Mouse (Mus musculus) stomach, postnatal 0 days (tissue): ENCODE measurements around the gene Slc25a12. TPM values are rescaled to one million over a fixed set of nuclear protein-coding genes. Genes with fewer than 3 reads are reported as not detected.

Experiments
- ATAC-seq: fragments of 200-750 bp; cut with Nextera tagmentation; 2 replicates; pipeline ENCODE4 v1.8.0; 2017; ENCODE audit not compliant: low FRiP score, low TSS enrichment
- DNase-seq: peaks from one replicate; pipeline ENCODE4 v3.0.0-alpha.2; 2016; ENCODE audit warnings: low spot score
- H3K27ac ChIP-seq: fragments of 300-500 bp; sonication (generic); replicated peaks from 2 replicates; pipeline ENCODE4 v1.5.1; 2014; ENCODE audit warnings: mild to moderate bottlenecking, control low read depth
- H3K27me3 ChIP-seq: fragments of 300-500 bp; sonication (generic); 2 replicates; pipeline ENCODE4 v1.6.1; 2014; ENCODE audit warnings: low read length; ENCODE audit not compliant: control insufficient read depth, insufficient read depth
- H3K36me3 ChIP-seq: fragments of 300-500 bp; sonication (generic); 2 replicates; pipeline ENCODE4 v1.6.1; 2014; ENCODE audit warnings: low read length, mixed read lengths; ENCODE audit not compliant: control insufficient read depth, insufficient read depth
- H3K4me1 ChIP-seq: fragments of 300-500 bp; sonication (generic); replicated peaks from 2 replicates; pipeline ENCODE4 v1.6.1; 2014; ENCODE audit warnings: antibody characterized with exemption; ENCODE audit not compliant: control insufficient read depth, insufficient read depth
- H3K4me2 ChIP-seq: fragments of 300-500 bp; sonication (generic); replicated peaks from 2 replicates; pipeline ENCODE4 v1.6.1; 2014; ENCODE audit warnings: low read depth, mild to moderate bottlenecking, control low read depth, moderate library complexity
- H3K4me3 ChIP-seq: fragments of 300-500 bp; sonication (generic); 2 replicates; pipeline ENCODE4 v1.5.1; 2014; ENCODE audit warnings: low read depth, low read length, control low read depth
- H3K9ac ChIP-seq: fragments of 300-500 bp; sonication (generic); 2 replicates; pipeline ENCODE4 v1.6.1; 2014; ENCODE audit warnings: mild to moderate bottlenecking, low read length, control low read depth, mixed read lengths
- H3K9me3 ChIP-seq: fragments of 300-500 bp; sonication (generic); 2 replicates; pipeline ENCODE4 v1.6.1; 2016; ENCODE audit warnings: low read length; ENCODE audit not compliant: control insufficient read depth
- CTCF ChIP-seq: IDR thresholded peaks from 2 replicates; pipeline ENCODE4 v1.5.1; 2016; ENCODE audit warnings: antibody characterized with exemption, low read depth, mild to moderate bottlenecking, moderate library complexity
- EP300 ChIP-seq: optimal IDR thresholded peaks from 2 replicates; pipeline ENCODE3; 2016; ENCODE audit warnings: antibody characterized with exemption
- WGBS: fragments of 180-500 bp; shearing (Covaris S2); extraction: QIAGEN DNeasy Blood & Tissue Kit; methylation state at CpG from one replicate; pipeline ENCODE4 v1.1.7; 2014; 5-methylcytosine and 5-hydroxymethylcytosine counted together
- polyA plus RNA-seq: library from polyadenylated mRNA; unstranded; fragments of >200 nt; fragmentation: Nextera tagmentation; extraction: Ambion mirVana; gene quantifications from 2 replicates; pipeline ENCODE4 v1.2.1, GENCODE M21; 2015

The Slc25a12 gene
- polyA plus RNA-seq, 1 experiment from 2014 or later, result 28.0 TPM

DNA sequence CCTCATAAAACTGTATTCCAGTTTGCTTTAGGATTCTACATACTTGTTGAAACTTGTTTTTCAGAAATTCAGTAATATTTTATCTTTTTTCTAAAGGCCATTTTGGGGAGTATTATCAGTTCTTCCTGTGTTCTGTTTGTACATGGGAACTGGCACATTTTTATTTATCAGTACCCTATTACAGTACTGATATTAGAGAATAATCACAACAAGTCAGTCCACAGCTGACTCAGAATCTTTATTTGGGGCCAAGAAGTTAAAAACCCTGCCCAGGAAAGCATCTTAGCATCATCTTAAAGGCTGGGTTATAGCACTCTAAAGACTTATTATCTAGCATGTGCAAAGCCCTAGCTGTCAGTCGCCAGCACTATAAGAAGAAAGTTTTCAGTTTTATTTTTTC lies 137.9 kb downstream of the Slc25a12 start:
- no peak overlapping the region for H3K4me2 ChIP-seq
- TF ChIP-seq CTCF, result no peak
- TF ChIP-seq EP300, result no peak
- ATAC-seq (no peak), DNase-seq (no peak)
- no peak overlapping the region for H3K9ac ChIP-seq
- no peak overlapping the region for H3K4me3 ChIP-seq
- 89% methylated on average over 1 of the region's 1 CpGs for WGBS
- H3K4me1 ChIP-seq, result no peaks in the 10 kb centered on the region
- no peak overlapping the region for H3K27ac ChIP-seq
- H3K36me3 ChIP-seq, result 0 out of 2 replicates have a peak, but pooled peaks cover under 1% of the 10 kb centered on the region
- no peaks in the 10 kb centered on the region for H3K9me3 ChIP-seq
- H3K27me3 ChIP-seq, result no peaks in the 10 kb centered on the region

DNA sequence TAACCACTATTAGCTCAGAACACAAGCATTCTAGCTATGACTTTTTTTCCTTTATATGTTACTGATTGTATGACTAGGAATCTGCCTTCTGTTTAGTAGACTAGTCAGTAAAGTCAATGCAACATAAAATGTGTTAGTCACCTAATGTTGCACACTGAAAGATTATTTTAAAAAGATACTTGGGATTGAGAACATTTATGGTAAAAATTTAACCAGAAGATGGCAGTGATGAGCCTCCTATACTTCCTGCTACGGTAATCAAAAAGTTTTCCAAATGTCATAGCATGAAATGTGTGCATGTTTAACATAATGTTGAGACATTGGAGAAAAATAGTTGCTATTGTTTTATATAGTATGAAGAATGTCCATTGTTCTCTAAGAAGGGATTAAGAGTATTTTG lies 140.2 kb downstream of the Slc25a12 start:
- H3K4me3 ChIP-seq, result no peak overlapping the region
- no peak for DNase-seq
- H3K27me3 ChIP-seq, result no peaks in the 10 kb centered on the region
- no peak overlapping the region for H3K9ac ChIP-seq
- no peak for ATAC-seq
- no peak overlapping the region for H3K27ac ChIP-seq
- peaks cover 13% of the 10 kb centered on the region; the same call in 1 of the 2 replicates for H3K36me3 ChIP-seq
- H3K9me3 ChIP-seq, result no peaks in the 10 kb centered on the region
- H3K4me1 ChIP-seq, result no peaks in the 10 kb centered on the region
- WGBS, result 22% methylated on average over 1 of the region's 1 CpGs
- no peak overlapping the region for H3K4me2 ChIP-seq
- TF ChIP-seq EP300 (no peak), CTCF (peak; percentile 65)

Other genes starting within 250 kb of the Slc25a12 start
- 10.2 and 13.0 TPM in 2 replicates for gene Cybrd1, start 249.8 kb downstream of the Slc25a12 start, polyA plus RNA-seq
- gene Dync1i2, start 156.0 kb downstream of the Slc25a12 start, polyA plus RNA-seq, result 55.5 and 59.2 TPM in 2 replicates
- 49.9 and 50.8 TPM in 2 replicates for gene Hat1, start 21.2 kb upstream of the Slc25a12 start, polyA plus RNA-seq
- 16.2 and 17.0 TPM in 2 replicates for gene Metap1d, start 85.5 kb upstream of the Slc25a12 start, polyA plus RNA-seq
- 3.2 and 3.8 TPM in 2 replicates for gene Dlx1, start 160.4 kb upstream of the Slc25a12 start, polyA plus RNA-seq
- 1.3 TPM in 2 replicates for gene Dlx2, start 179.0 kb upstream of the Slc25a12 start, polyA plus RNA-seq